Mouse (Mus musculus): Measurements from ENCODE around the gene Oaz2. TPM values are rescaled to one million over a fixed set of nuclear protein-coding genes. Genes with fewer than 3 reads are reported as not detected.

The Oaz2 gene
- polyA plus RNA-seq, 1 experiment = not detected

DNA sequence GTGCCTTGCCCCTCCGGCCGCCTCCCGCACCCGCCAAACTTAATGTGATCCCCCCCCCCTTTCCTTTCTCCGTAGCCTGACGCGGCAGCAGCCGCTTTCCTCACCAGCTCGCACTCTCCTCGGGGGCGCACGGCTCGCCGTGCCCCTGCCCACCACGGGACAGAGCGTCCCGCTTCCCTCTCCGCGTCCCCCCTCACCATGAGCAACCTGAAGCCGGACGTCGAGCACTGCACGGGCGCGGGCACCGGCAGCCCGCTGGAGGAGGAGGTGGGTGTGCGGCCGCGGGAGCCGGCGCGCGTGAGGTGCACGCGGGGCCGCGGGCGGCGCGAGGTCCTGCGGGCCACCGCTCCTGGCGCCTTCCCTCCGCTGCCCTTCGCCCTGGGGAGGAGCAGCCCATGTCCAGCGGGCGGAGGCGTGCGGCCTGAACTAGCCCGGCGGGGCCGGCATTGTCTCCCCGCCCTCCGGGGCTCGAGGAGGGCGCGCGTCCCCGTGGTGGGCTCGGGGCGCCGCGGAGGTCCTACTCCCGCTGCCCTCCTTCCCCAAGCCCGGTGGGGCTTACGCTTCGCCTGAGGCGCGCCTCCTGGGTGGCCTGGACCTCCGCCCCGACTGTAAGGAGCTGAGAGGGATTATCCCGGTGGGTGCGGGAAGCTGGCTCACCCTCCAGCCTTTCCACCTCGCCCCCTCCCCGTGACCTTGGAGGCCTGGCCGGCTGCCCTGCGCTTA, 37.0 kb upstream of the Oaz2 start:
- peak overlapping the region; percentile 59 for H3K4me3 ChIP-seq (ENCODE audit: insufficient read depth, low read depth, low read length)
- TF ChIP-seq CTCF (IDR thresholded peaks at IDR 0.05; ENCODE audit: insufficient read depth, low read depth, low read length) (no peak), POLR2A (IDR thresholded peaks at IDR 0.05; ENCODE audit: insufficient read depth, low read depth, low read length) (no peak)
- H3K27ac ChIP-seq (ENCODE audit: insufficient read depth, low read depth, low read length) = no peak overlapping the region
- 2% methylated on average over 75 of the region's 78 CpGs for WGBS
- peaks cover 16% of the 10 kb centered on the region for H3K4me1 ChIP-seq (ENCODE audit: control insufficient read depth, insufficient read depth, low read length)

DNA sequence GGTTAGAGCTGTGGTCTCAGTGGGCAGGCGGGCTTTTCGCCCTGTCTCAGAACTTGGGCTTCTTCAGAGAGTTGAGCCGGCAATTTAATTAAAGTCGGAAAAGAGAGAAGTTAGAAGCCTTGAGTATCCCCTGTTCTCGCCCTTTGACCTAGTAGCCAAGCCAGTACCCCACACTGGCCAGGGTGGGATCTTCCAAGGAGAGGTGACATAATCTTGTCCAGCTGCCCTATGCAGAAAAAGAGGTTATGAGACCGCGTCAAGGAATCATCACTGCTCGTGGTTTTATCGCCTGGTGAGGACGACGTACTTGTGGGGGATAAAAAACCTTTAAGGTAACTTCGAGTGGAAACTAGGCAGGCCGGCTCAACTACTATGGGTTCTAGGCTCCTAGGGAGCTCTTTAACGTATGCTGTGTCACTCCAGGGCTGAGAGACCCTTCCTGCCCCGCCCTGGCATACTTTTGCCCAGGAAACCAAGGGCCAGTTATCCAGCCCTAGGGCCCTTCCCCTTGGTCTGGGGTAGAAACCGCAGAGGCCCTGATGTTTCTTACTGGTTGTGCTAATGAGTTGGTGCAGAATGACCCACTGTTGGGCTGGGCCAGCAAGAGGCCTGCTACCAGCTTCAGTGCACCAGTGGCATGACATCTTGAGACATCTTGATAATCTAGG, 36.3 kb upstream of the Oaz2 start:
- 74% methylated on average over 16 of the region's 16 CpGs for WGBS
- TF ChIP-seq POLR2A (IDR thresholded peaks at IDR 0.05; ENCODE audit: insufficient read depth, low read depth, low read length) = no peak
- TF ChIP-seq CTCF (IDR thresholded peaks at IDR 0.05; ENCODE audit: insufficient read depth, low read depth, low read length) = no peak
- H3K27ac ChIP-seq (ENCODE audit: insufficient read depth, low read depth, low read length) = no peak overlapping the region
- peak overlapping the region; percentile 59; the same call in 1 of the 2 replicates for H3K4me3 ChIP-seq (ENCODE audit: insufficient read depth, low read depth, low read length)
- H3K4me1 ChIP-seq (ENCODE audit: control insufficient read depth, insufficient read depth, low read length) = peaks cover 16% of the 10 kb centered on the region

DNA sequence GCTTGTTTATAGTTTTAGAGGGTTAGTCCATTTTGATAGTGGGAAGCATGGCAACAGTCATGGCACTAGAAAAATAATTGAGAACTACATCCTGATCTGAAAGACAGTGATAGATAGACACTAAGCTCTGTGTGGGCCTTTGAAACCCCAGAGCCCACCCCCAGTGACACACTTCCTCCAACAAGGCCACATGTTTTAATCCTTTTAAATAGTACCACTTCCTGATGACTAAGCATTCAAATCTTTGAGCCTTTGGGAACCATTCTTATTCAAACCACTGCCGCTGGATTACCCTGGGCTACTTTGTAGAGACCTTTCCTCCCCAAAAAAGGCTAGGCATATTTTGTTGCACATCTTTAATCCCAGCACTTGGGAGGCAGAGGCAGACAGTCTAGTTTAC, 32.0 kb upstream of the Oaz2 start:
- TF ChIP-seq POLR2A (IDR thresholded peaks at IDR 0.05; ENCODE audit: insufficient read depth, low read depth, low read length) = no peak
- no peak for TF ChIP-seq CTCF (IDR thresholded peaks at IDR 0.05; ENCODE audit: insufficient read depth, low read depth, low read length)
- 79% methylated on average over 1 of the region's 1 CpGs for WGBS
- no peak overlapping the region for H3K27ac ChIP-seq (ENCODE audit: insufficient read depth, low read depth, low read length)
- H3K4me1 ChIP-seq (ENCODE audit: control insufficient read depth, insufficient read depth, low read length) = peaks cover 4% of the 10 kb centered on the region
- no peak overlapping the region for H3K4me3 ChIP-seq (ENCODE audit: insufficient read depth, low read depth, low read length)

DNA sequence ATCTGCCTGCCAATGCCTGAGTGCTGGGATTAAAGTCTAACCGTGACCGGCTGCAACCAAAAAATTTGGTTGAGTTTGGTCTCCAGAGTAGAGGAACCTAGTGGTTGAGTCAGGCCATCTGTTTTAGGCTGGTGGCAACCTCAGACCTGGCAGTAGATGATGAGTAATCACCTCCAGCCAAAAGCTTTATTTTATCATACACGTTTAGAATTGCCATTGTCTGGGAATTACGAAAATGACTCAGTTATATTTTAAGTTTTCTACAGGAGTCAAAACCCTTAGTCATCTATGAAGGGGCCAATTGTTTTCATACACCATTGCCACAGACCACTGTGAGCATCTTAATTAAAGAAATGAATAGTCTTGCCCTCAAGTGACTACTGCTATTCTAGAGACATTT, 30.9 kb upstream of the Oaz2 start:
- H3K4me3 ChIP-seq (ENCODE audit: insufficient read depth, low read depth, low read length) = no peak overlapping the region
- no peak overlapping the region for H3K27ac ChIP-seq (ENCODE audit: insufficient read depth, low read depth, low read length)
- 78% methylated on average over 4 of the region's 4 CpGs for WGBS
- TF ChIP-seq CTCF (IDR thresholded peaks at IDR 0.05; ENCODE audit: insufficient read depth, low read depth, low read length) (no peak), POLR2A (IDR thresholded peaks at IDR 0.05; ENCODE audit: insufficient read depth, low read depth, low read length) (no peak)
- H3K4me1 ChIP-seq (ENCODE audit: control insufficient read depth, insufficient read depth, low read length) = no peaks in the 10 kb centered on the region

DNA sequence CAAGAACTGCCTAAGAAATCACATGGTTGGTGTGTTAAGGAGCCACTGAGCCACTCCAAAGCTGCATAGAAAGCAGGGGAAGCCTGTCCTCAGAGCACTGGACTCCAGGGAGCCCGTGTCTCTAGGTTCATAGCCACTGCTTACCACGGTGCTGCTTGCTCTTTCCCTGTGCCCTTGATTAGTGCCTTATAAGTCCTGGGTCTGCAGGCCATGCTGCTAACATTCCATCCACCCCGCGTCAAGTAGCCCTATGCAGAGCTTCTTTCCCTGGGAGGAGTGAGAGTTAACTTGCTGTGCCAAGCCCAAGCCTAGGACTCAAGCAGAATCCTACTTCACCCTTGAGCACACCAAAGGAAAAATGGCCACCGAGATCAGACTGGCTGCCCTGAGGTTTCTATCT, 28.7 kb upstream of the Oaz2 start:
- Histone ChIP-seq H3K4me3 (ENCODE audit: insufficient read depth, low read depth, low read length) (no peak overlapping the region), H3K4me1 (ENCODE audit: control insufficient read depth, insufficient read depth, low read length) (no peaks in the 10 kb centered on the region), H3K27ac (ENCODE audit: insufficient read depth, low read depth, low read length) (no peak overlapping the region)
- 83% methylated on average over 5 of the region's 5 CpGs for WGBS
- no peak for TF ChIP-seq CTCF (IDR thresholded peaks at IDR 0.05; ENCODE audit: insufficient read depth, low read depth, low read length)

DNA sequence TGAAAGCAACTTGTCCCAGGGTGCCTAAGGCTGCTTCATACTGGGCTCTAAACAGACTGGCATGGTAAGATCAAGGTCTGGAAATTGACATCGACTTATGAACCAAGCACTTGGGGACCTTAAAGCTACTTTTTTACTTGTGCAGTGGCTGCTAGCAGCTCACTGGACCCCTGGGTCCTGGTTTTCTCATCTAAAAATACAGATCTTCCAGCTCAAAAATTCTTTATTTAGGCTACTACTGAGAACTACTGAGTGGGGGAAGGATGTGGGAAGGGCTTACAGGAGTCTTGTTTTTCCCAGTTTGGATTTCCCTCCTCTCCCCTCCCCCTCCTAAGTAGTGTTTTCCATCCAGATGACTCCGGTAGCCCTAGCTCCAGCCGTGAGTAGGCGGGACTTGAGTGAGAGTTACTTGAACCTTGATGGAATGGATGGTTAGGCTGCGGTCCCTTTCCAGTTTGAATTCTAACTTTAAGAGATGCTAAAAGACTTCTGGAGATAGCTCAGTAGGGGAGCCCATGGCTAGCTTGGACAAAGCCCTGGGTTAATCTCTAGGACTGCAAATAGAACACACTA, 26.9 kb upstream of the Oaz2 start:
- Histone ChIP-seq H3K4me1 (ENCODE audit: control insufficient read depth, insufficient read depth, low read length) (no peaks in the 10 kb centered on the region), H3K4me3 (ENCODE audit: insufficient read depth, low read depth, low read length) (no peak overlapping the region), H3K27ac (ENCODE audit: insufficient read depth, low read depth, low read length) (no peak overlapping the region)
- TF ChIP-seq POLR2A (IDR thresholded peaks at IDR 0.05; ENCODE audit: insufficient read depth, low read depth, low read length) (no peak), CTCF (IDR thresholded peaks at IDR 0.05; ENCODE audit: insufficient read depth, low read depth, low read length) (no peak)
- 24% methylated on average over 5 of the region's 5 CpGs for WGBS

DNA sequence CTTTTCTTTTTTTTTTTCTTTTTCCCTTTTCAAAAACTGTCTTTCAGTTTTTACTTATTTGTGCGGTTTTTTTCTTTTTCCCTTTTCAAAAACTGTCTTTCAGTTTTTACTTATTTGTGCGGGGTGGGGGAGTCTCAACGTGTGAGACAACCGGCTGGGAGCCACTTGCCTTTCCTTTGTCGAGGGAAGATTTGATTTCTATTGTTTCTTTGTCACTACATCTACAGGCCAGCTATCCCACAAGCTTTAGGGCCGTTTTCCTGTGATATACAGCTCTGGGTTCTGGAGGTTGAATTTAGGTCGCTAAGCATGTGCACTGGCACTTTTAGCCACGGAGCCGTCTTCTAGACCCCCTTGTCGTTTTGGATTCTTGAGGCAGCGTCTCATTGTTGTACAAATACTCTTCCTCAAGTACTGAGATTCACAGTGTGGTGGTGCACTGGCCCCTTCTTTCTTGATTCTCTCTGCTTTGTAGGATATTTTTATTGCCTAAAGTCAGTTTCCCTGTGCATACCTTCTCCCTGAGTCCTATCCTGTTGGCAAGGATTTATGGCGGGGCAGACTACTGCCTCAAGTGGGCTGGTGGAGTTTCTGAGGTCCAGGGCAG, 26.3 kb upstream of the Oaz2 start:
- Histone ChIP-seq H3K4me3 (ENCODE audit: insufficient read depth, low read depth, low read length) (no peak overlapping the region), H3K4me1 (ENCODE audit: control insufficient read depth, insufficient read depth, low read length) (no peaks in the 10 kb centered on the region), H3K27ac (ENCODE audit: insufficient read depth, low read depth, low read length) (no peak overlapping the region)
- TF ChIP-seq CTCF (IDR thresholded peaks at IDR 0.05; ENCODE audit: insufficient read depth, low read depth, low read length) (no peak), POLR2A (IDR thresholded peaks at IDR 0.05; ENCODE audit: insufficient read depth, low read depth, low read length) (no peak)
- 41% methylated on average over 12 of the region's 12 CpGs for WGBS

DNA sequence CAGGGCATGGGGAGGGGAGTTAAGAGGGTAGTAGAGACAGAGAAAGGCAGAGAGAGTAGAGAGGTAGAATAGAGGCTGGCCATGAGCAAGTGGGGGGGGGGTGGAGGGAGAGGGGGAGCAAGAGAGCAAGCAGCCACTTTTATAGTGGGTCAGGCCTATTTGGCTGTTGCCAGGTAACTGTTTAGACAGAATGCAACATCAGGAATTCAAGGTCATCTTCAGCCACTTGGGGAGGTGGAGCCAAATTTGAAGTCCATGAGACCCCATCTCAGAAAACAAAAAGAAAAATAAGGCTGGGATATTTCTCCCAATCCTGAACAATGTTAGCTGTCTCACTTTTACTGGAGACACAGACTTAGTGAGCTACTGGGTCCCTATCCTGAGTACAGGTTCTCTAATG, 25.3 kb upstream of the Oaz2 start:
- H3K4me1 ChIP-seq (ENCODE audit: control insufficient read depth, insufficient read depth, low read length) = no peaks in the 10 kb centered on the region
- no peak overlapping the region for H3K4me3 ChIP-seq (ENCODE audit: insufficient read depth, low read depth, low read length)
- no peak overlapping the region for H3K27ac ChIP-seq (ENCODE audit: insufficient read depth, low read depth, low read length)
- TF ChIP-seq POLR2A (IDR thresholded peaks at IDR 0.05; ENCODE audit: insufficient read depth, low read depth, low read length) = no peak
- no peak for TF ChIP-seq CTCF (IDR thresholded peaks at IDR 0.05; ENCODE audit: insufficient read depth, low read depth, low read length)

DNA sequence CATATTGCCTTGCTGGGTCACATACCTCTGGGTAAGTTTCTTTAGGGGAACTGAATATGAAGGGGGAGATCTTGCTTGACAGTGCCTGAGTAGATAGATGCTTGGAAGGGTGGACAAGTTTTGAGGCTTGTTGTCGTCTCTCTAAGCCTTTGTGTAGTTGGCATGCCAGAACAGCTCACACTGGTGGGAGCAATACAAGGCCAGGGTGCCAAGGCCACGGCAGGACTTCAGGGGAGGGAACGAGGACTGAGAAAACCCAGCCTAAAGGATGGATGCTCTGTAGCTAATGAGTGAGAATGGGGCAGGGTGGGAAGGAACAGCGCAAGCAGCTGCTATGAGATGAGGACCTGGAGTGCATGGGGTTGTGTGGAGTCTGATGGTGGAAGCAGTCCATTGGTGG, 22.8 kb upstream of the Oaz2 start:
- WGBS = 86% methylated on average over 4 of the region's 4 CpGs
- Histone ChIP-seq H3K4me1 (ENCODE audit: control insufficient read depth, insufficient read depth, low read length) (no peaks in the 10 kb centered on the region; the same call in 1 of the 2 replicates), H3K27ac (ENCODE audit: insufficient read depth, low read depth, low read length) (no peak overlapping the region), H3K4me3 (ENCODE audit: insufficient read depth, low read depth, low read length) (no peak overlapping the region)
- TF ChIP-seq POLR2A (IDR thresholded peaks at IDR 0.05; ENCODE audit: insufficient read depth, low read depth, low read length) (no peak), CTCF (IDR thresholded peaks at IDR 0.05; ENCODE audit: insufficient read depth, low read depth, low read length) (no peak)
